Mouse (Mus musculus) right cerebral cortex, adult 18-20 months (tissue): Measurements from ENCODE around the gene AU022252.
"Not testable (repeated sequence)": the region's sequence is repeated elsewhere in the genome, so short reads cannot be mapped to it uniquely, and the experiment has no call there.

Experiments used
- DNase-seq: peaks from one replicate; pipeline ENCODE4 v3.0.0; 2022; ENCODE audit warnings: mixed read lengths

Gene AU022252

GRCm38 (mm10) chr4:119232410-119233255 is at the start of gene AU022252, which contains the start of gene P3h1:
AU022252 (minus strand) TSS chr4:119232712.
P3h1 (plus strand) TSS chr4:119232915.
- peak; percentile 99 for DNase-seq

- DNase-seq: not testable (repeated sequence)
These were observed 46.3 kb upstream of the AU022252 start for GRCm38 (mm10) chr4:119278784-119279183.

- no peak for DNase-seq
These were observed 43.2 kb upstream of the AU022252 start for GRCm38 (mm10) chr4:119275726-119276125.

- DNase-seq: no peak
These were observed 42.7 kb upstream of the AU022252 start for GRCm38 (mm10) chr4:119275226-119275625.

- no peak for DNase-seq
These were observed 42.1 kb upstream of the AU022252 start for GRCm38 (mm10) chr4:119274627-119275026.

GRCm38 (mm10) chr4:119266606-119267005 is 34.1 kb upstream of the AU022252 start:
- DNase-seq: no peak

GRCm38 (mm10) chr4:119263459-119263858 is 30.9 kb upstream of the AU022252 start:
- DNase-seq: no peak

GRCm38 (mm10) chr4:119262483-119262882 is 30.0 kb upstream of the AU022252 start:
- DNase-seq: no peak

GRCm38 (mm10) chr4:119261087-119261713 is 28.7 kb upstream of the AU022252 start:
- no peak for DNase-seq

GRCm38 (mm10) chr4:119259344-119260254 is 27.1 kb upstream of the AU022252 start:
- no peak for DNase-seq

GRCm38 (mm10) chr4:119257083-119257482 is 24.6 kb upstream of the AU022252 start:
- no peak for DNase-seq

- DNase-seq: no peak
These were observed 22.8 kb upstream of the AU022252 start, which contains the start of gene Cldn19 for GRCm38 (mm10) chr4:119255351-119255750. Cldn19 (plus strand) TSS chr4:119255414.

- peak; percentile 47 for DNase-seq
These were observed 21.6 kb upstream of the AU022252 start for GRCm38 (mm10) chr4:119254012-119254618.

- DNase-seq: no peak
These were observed 19.7 kb upstream of the AU022252 start for GRCm38 (mm10) chr4:119252025-119252808.

GRCm38 (mm10) chr4:119248407-119248965 is 16.0 kb upstream of the AU022252 start:
- no peak for DNase-seq

- peak; percentile 59 for DNase-seq
These were observed 15.1 kb upstream of the AU022252 start for GRCm38 (mm10) chr4:119247462-119248235.

GRCm38 (mm10) chr4:119246688-119247225 is 14.2 kb upstream of the AU022252 start:
- no peak for DNase-seq

- DNase-seq: peak; percentile 43
These were observed 13.4 kb upstream of the AU022252 start for GRCm38 (mm10) chr4:119245961-119246360.

- peak; percentile 86 for DNase-seq
These were observed 13.0 kb upstream of the AU022252 start for GRCm38 (mm10) chr4:119245556-119245955.
